Mouse (Mus musculus) megakaryocyte-erythroid progenitor cell, adult 5 weeks (primary cell): ENCODE measurements around the gene Hace1. TPM values are rescaled to one million over a fixed set of nuclear protein-coding genes. Genes with fewer than 3 reads are reported as not detected.

Experiments used
- polyA plus RNA-seq: library from polyadenylated mRNA; stranded (reverse); fragments of >175 nt; gene quantifications from 2 replicates; pipeline ENCODE4 v1.2.3, GENCODE M21; 2012

The Hace1 gene
- polyA plus RNA-seq = 1.7 and 1.9 TPM in 2 replicates

GRCm38 (mm10) chr10:45577731-45578297, at the start of gene Hace1:
Gene Hace1, plus strand, starts transcription at chr10:45577829.

Other genes with a start within 250 kb of the Hace1 start
- gene Bves, start 242.1 kb upstream of the Hace1 start, polyA plus RNA-seq = not detected in 2 replicates
- 0.02 TPM in 1 of 2 replicates, not detected in the other for gene Lin28b, start 91.4 kb upstream of the Hace1 start, polyA plus RNA-seq